ENCODE assay signal across 13 mouse cellular contexts in genomic region chr5:122311692-122312091, GRCm38 (mm10). TPM values are rescaled to one million over a fixed set of nuclear protein-coding genes. Genes with fewer than 3 reads are reported as not detected.
A peak's percentile ranks its signal among the peaks of the same experiment; 100 is the strongest.
DNase-seq lines count a peak whose midpoint lies in the region; ATAC-seq and TF ChIP-seq lines count a peak whose summit lies in the region.
"Had no signal": no experiment of that assay in that cellular context is flagged by ENCODE, and none has a peak within 500 bp of the region (broad histone marks: within the 10 kb centered on the region; RNA-seq: fewer than 3 reads in every experiment).

No protein-coding gene starts in this region.

- no peak for ATAC-seq in heart, embryonic 15.5 days (replicated peaks; ENCODE audit: insufficient number of reproducible peaks, insufficient read depth, low FRiP score, low read depth)
- ATAC-seq: forebrain, embryonic 13.5 days; Patski had no signal

- H3K4me1 ChIP-seq in heart, embryonic 15.5 days (replicated peaks): peaks cover 50% of the 10 kb centered on the region
- peaks cover 16% of the 10 kb centered on the region for H3K4me1 ChIP-seq in heart, adult 2 months (ENCODE audit: control insufficient read depth, insufficient read depth, low read length)
- peaks cover 14% of the 10 kb centered on the region for H3K4me1 ChIP-seq in lung, adult 2 months (ENCODE audit: control insufficient read depth, insufficient read depth, low read length)
- H3K4me1 ChIP-seq: forebrain, embryonic 13.5 days had no signal

- TF ChIP-seq CTCF in heart, adult 2 months (IDR thresholded peaks at IDR 0.05): no peak
- no peak for TF ChIP-seq CTCF in lung, adult 2 months (IDR thresholded peaks at IDR 0.05; ENCODE audit: insufficient read depth, low read length)

- DNase-seq in heart, adult 2 months: no peak
- DNase-seq in spleen, postnatal 36 days (ENCODE audit: low spot score in 2 of 2): peak; percentile 32 to 35
- DNase-seq in spleen, postnatal 10 days (ENCODE audit: low spot score in 2 of 2): no peak
- DNase-seq in thymus, adult 18-20 months: peak; percentile 71 to 83
- no peak for DNase-seq in cerebellum, postnatal 25 days
- no peak for DNase-seq in lung, adult 2 months
- DNase-seq: heart, postnatal 36 days had no signal

- peaks cover 13% of the 10 kb centered on the region for H3K36me3 ChIP-seq in heart, embryonic 15.5 days
- peaks cover 6% of the 10 kb centered on the region; the same call in 1 of the 2 replicates for H3K36me3 ChIP-seq in heart, adult 2 months (ENCODE audit: control insufficient read depth, insufficient read depth, low read length)

- H3K27me3 ChIP-seq in heart, embryonic 15.5 days: no peaks in the 10 kb centered on the region
- no peaks in the 10 kb centered on the region for H3K27me3 ChIP-seq in heart, adult 2 months (ENCODE audit: control insufficient read depth, insufficient read depth, low read length)
- H3K27me3 ChIP-seq: embryonic facial prominence, embryonic 13.5 days; forebrain, embryonic 13.5 days; kidney, embryonic 15.5 days; Patski had no signal

- H3K4me2 ChIP-seq in heart, embryonic 15.5 days: no peak overlapping the region
- H3K4me2 ChIP-seq: embryonic facial prominence, embryonic 13.5 days; forebrain, embryonic 13.5 days; kidney, embryonic 15.5 days had no signal

- no peak overlapping the region for H3K4me3 ChIP-seq in heart, embryonic 15.5 days
- H3K4me3 ChIP-seq in heart, adult 2 months: no peak overlapping the region
- no peak overlapping the region for H3K4me3 ChIP-seq in lung, adult 2 months (replicated peaks; ENCODE audit: extremely low read depth, low read depth, low read length)
- H3K4me3 ChIP-seq: embryonic facial prominence, embryonic 13.5 days; forebrain, embryonic 13.5 days; kidney, embryonic 15.5 days had no signal

- no peak for TF ChIP-seq EP300 in heart, adult 2 months (IDR thresholded peaks at IDR 0.05; ENCODE audit: insufficient read depth, low read depth, low read length)

- 66% methylated on average over 7 of the region's 7 CpGs for WGBS in heart, embryonic 15.5 days
- 59% methylated on average over 7 of the region's 7 CpGs for WGBS in heart, adult 2 months
- 66% methylated on average over 7 of the region's 7 CpGs for WGBS in lung, adult 2 months

- H3K9ac ChIP-seq in heart, embryonic 15.5 days: no peak overlapping the region
- H3K9ac ChIP-seq in heart, adult 2 months (ENCODE audit: low read depth, low read length): no peak overlapping the region
- H3K9ac ChIP-seq: embryonic facial prominence, embryonic 13.5 days; forebrain, embryonic 13.5 days; kidney, embryonic 15.5 days; liver, embryonic 14.5 days had no signal

- intact Hi-C loops in heart, adult 2 months (cut with DNase I): loop anchor here (5.0 kb wide), 1 partner anchor 44 kb away; no protein-coding TSS in a partner anchor

- TF ChIP-seq POLR2A in heart, adult 2 months (IDR thresholded peaks at IDR 0.05; ENCODE audit: insufficient read depth, low read depth, low read length): no peak
- no peak for TF ChIP-seq POLR2A in lung, adult 2 months (IDR thresholded peaks at IDR 0.05; ENCODE audit: borderline replicate concordance, extremely low read depth, low read depth, low read length)

- peaks cover 4% of the 10 kb centered on the region for H3K79me2 ChIP-seq in heart, adult 2 months (replicated peaks; ENCODE audit: control insufficient read depth, insufficient read depth, low read length)

- H3K9me3 ChIP-seq in heart, embryonic 15.5 days (replicated peaks): no peaks in the 10 kb centered on the region
- H3K9me3 ChIP-seq: embryonic facial prominence, embryonic 13.5 days; forebrain, embryonic 13.5 days; kidney, embryonic 15.5 days had no signal

- H3K27ac ChIP-seq in heart, embryonic 15.5 days: 0 out of 2 replicates have a peak overlapping the region, but pooled peaks have one; percentile 7
- H3K27ac ChIP-seq in heart, adult 2 months: no peak overlapping the region
- H3K27ac ChIP-seq: embryonic facial prominence, embryonic 13.5 days; forebrain, embryonic 13.5 days; kidney, embryonic 15.5 days; liver, embryonic 14.5 days had no signal

RNA-seq across cellular contexts. Expression of gene Pptc7, which starts 27.5 kb away (rescaled TPM):
- polyA plus RNA-seq in heart, embryonic 15.5 days (2015; fragmentation: Nextera tagmentation; extraction: Ambion mirVana): 11.9 and 12.2 TPM in 2 replicates
- 100 to 1,000 TPM; 108 to 133 TPM for total RNA-seq in heart, adult 2 months (2021)
- 77.5 and 122 TPM in 2 replicates for polyA plus RNA-seq in heart, adult 2 months (2012; rRNA removed)
- 30.4 and 35.3 TPM in 2 replicates for polyA plus RNA-seq in lung, adult 2 months (2012; rRNA removed)

RNA-seq across cellular contexts. Expression of gene Rad9b, which starts 42.3 kb away (rescaled TPM):
- polyA plus RNA-seq in heart, embryonic 15.5 days (2015; fragmentation: Nextera tagmentation; extraction: Ambion mirVana): 7.2 and 8.0 TPM in 2 replicates
- total RNA-seq in heart, adult 2 months (2021): under 1 TPM; 0.50 to 0.97 TPM
- polyA plus RNA-seq in heart, adult 2 months (2012; rRNA removed): 2.5 and 3.0 TPM in 2 replicates
- polyA plus RNA-seq in lung, adult 2 months (2012; rRNA removed): 2.6 and 2.9 TPM in 2 replicates

RNA-seq across cellular contexts. Expression of gene Vps29, which starts 42.5 kb away (rescaled TPM):
- polyA plus RNA-seq in heart, embryonic 15.5 days (2015; fragmentation: Nextera tagmentation; extraction: Ambion mirVana): 177 and 206 TPM in 2 replicates
- 10 to 100 TPM; 85.4 to 91.4 TPM for total RNA-seq in heart, adult 2 months (2021)
- polyA plus RNA-seq in heart, adult 2 months (2012; rRNA removed): 39.2 and 70.9 TPM in 2 replicates
- polyA plus RNA-seq in lung, adult 2 months (2012; rRNA removed): 29.8 and 58.1 TPM in 2 replicates

RNA-seq across cellular contexts. Expression of gene Tctn1, which starts 47.4 kb away (rescaled TPM):
- polyA plus RNA-seq in heart, embryonic 15.5 days (2015; fragmentation: Nextera tagmentation; extraction: Ambion mirVana): 2.5 and 3.3 TPM in 2 replicates
- 1 to 10 TPM; 3.2 to 3.9 TPM for total RNA-seq in heart, adult 2 months (2021)
- polyA plus RNA-seq in heart, adult 2 months (2012; rRNA removed): 9.4 and 9.8 TPM in 2 replicates
- 29.8 and 33.2 TPM in 2 replicates for polyA plus RNA-seq in lung, adult 2 months (2012; rRNA removed)

RNA-seq across cellular contexts. Expression of gene Gpn3, which starts 60.0 kb away (rescaled TPM):
- polyA plus RNA-seq in heart, embryonic 15.5 days (2015; fragmentation: Nextera tagmentation; extraction: Ambion mirVana): 49.4 and 51.7 TPM in 2 replicates
- 10 to 100 TPM; 23.5 to 28.0 TPM for total RNA-seq in heart, adult 2 months (2021)
- 19.2 and 19.8 TPM in 2 replicates for polyA plus RNA-seq in heart, adult 2 months (2012; rRNA removed)
- polyA plus RNA-seq in lung, adult 2 months (2012; rRNA removed): 42.4 and 57.6 TPM in 2 replicates

Comparison
In these comparisons a context has a peak if more than half of its experiments do, and no peak if none do; other contexts are left out.
1. DNase-seq: peak in spleen, postnatal 36 days (2 of 2) and thymus, adult 18-20 months (2 of 2); none in heart, adult 2 months (0 of 2), spleen, postnatal 10 days (0 of 2), cerebellum, postnatal 25 days (0 of 2) and lung, adult 2 months (single experiment).